Mouse (Mus musculus): ENCODE measurements around the gene Ttc7b.

The Ttc7b gene

GRCm38 (mm10) chr12:100419946-100420874 lies 100.4 kb downstream of the Ttc7b start:
- no peak for DNase-seq (ENCODE audit: extremely low read depth, low read depth)

DNA sequence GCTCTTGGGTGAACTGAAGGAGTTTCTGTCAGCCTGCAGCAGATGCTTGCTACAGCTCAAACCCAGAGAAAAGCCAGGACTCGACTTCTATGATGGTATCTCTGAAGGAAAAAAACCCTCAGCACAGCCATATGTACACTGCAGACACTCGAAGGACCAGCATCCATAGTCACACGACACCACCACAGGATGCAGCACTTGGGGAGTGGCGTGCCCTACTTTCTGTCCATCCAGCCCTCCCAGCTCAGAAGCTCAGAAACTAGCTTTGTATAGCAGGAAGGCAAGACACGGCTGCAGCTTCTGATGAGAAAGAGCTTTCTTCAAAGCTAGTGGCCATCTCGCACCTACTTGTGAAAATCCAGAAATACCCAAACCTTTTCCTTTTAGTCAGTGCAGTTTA lies 104.8 kb downstream of the Ttc7b start:
- no peak for DNase-seq (ENCODE audit: extremely low read depth, low read depth)

- DNase-seq (ENCODE audit: extremely low read depth, low read depth) = no peak
Measured at GRCm38 (mm10) chr12:100414717-100415398, 105.8 kb downstream of the Ttc7b start.

DNA sequence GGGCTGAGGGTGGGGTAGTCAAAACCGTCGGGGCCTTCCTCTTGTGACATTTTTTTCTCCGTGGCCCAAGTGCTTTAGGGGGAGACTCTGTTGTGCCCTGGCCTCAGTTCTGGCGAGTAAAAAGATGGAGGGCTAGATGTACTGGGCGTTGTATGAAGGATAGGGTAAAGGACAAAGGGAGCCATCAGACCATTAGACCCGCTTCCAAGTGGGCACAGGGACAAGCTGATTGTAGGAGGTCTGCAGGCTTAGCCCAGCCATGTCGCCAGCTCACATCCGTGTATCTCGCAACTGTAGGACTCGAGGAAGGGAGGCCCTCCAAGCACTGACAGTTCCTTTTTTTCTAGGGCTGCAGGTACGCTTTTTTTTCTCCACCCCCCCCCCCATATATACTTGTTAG lies 111.9 kb downstream of the Ttc7b start:
- DNase-seq (ENCODE audit: extremely low read depth, low read depth) = no peak

DNA sequence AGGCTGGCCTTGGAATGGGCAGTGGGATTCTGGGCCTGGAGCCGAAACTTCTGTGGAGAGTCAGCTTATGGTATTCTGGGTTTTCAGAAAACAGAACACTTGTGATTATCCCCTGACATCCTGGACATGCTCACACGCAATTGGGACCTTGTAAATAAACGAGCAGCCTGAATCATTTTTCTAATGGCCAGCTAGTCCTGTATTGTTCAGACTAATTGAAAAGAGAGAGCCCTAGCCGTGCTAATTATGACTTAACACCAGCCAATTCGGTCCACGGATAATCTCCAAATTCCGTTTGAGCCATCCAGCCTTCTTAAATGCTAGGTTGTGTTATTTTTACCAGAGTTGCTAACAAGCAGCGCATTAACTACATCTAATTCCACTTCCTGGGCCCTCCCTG lies 112.5 kb downstream of the Ttc7b start:
- no peak for DNase-seq (ENCODE audit: extremely low read depth, low read depth)

- DNase-seq (ENCODE audit: extremely low read depth, low read depth) = no peak
Measured at GRCm38 (mm10) chr12:100407371-100407770, 113.3 kb downstream of the Ttc7b start.

- no peak for DNase-seq (ENCODE audit: extremely low read depth, low read depth)
Measured at GRCm38 (mm10) chr12:100406094-100406493, 114.5 kb downstream of the Ttc7b start.

DNA sequence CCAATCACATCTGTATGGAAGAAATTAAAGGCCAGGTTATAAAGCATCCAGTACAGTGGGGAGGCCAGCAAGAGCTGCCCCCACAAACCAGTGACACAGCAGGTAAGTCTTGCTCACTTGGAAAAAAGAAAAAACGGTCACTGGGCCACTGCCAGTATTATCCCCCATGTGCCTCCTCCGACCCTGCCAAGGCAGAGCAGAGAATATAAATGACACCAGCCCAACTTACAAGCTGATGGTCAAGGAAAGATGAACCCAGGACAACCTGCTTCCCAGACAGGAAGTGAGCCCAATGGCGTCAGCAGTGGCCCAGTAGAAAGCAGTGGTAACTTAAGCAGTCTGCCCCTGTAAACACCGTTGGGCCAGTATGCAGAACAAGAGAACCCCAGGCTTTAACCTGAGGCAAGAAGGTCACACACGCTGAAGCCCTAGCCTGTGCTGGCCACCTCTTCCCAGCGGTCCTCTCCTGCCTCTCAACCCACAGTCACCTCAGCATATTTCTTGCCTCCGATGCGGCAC lies 115.1 kb downstream of the Ttc7b start:
- DNase-seq (ENCODE audit: extremely low read depth, low read depth) = no peak

DNA sequence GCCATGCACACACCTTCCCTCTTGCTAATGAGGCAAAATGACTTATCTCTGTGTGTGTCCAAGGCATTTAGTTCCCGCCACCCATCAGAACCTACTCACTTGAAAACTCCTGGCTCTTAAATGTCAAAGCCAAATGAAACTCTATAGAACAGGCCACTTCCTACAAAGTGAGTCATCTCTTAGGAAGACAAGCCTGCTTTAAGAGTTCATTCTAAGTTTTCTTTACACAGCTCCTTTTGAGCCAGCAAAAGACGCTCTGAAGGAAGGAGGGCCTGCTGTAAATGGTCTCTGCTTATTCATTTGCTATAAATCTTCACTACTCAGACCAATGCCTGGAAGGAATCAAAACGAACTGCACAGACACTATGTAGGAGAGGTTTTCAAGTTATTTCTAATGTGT lies 116.2 kb downstream of the Ttc7b start:
- no peak for DNase-seq (ENCODE audit: extremely low read depth, low read depth)

- no peak for DNase-seq (ENCODE audit: extremely low read depth, low read depth)
Measured at GRCm38 (mm10) chr12:100403005-100403324, 117.7 kb downstream of the Ttc7b start.

GRCm38 (mm10) chr12:100402296-100403004 lies 118.2 kb downstream of the Ttc7b start:
- DNase-seq (ENCODE audit: extremely low read depth, low read depth) = no peak

- no peak for DNase-seq (ENCODE audit: extremely low read depth, low read depth)
Measured at GRCm38 (mm10) chr12:100400119-100400518, 120.5 kb downstream of the Ttc7b start.

DNA sequence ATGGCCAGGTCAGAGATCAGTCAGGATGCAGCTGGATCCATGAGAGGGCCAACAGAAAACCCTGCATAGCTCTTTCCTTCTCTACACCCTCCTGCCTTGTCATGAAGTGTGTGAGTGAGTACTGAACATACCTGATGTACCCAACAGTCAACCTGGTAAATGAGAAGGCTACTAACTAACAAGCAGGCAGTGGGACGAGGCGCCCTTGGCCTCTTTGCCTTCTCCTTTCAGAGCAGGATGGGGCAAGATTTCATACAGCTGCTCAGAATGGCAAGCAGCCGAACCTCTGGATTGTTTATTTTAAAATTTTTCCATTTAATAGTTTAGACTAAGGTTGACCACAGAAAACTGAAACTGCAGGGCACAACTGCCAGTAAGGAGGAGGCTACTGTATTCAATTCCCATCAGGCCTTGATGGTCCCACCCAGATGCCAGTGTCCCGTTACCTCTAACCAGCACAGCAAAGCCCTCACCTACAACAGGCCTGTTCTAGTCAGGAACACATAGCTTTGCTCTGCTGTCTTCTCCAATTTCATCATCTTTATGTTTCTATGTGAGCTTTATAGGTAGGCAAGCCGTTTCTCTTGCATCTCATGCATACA lies 121.4 kb downstream of the Ttc7b start:
- no peak for DNase-seq (ENCODE audit: extremely low read depth, low read depth)

GRCm38 (mm10) chr12:100398268-100398943 lies 122.2 kb downstream of the Ttc7b start:
- no peak for DNase-seq (ENCODE audit: extremely low read depth, low read depth)

DNA sequence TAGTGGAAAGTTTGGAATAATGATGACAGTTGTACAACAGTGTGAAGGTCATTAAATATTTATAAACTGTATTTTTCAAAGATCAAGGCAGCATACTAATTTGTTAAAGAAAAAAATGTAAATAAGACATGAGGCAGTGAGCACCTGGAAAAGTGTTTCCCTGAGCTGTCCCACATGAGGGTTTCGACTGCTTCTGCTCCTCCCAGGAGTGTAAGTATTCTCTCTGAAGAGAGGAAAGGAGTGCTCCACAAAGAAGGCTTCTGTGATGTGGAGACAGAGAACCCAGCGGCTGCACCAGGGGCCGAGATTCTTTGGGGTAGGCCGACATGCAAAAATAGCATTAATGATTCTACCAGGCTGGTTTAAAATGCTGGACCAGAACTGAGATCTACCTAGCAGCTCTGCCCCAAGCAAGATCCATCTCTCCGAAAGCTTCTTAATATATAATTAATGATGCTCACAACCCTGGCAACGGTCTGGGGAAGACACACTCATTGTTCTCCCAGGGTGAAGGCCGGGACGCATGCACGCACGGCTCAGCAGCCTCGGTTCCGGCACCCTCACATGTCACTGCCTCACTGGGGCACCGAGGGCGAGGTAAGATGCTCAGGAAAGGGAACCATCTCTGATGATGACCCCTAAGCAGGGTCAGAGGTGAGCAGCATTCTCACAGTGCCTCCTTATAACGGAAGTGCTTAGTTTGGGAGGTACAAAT lies 123.0 kb downstream of the Ttc7b start:
- no peak for DNase-seq (ENCODE audit: extremely low read depth, low read depth)

DNA sequence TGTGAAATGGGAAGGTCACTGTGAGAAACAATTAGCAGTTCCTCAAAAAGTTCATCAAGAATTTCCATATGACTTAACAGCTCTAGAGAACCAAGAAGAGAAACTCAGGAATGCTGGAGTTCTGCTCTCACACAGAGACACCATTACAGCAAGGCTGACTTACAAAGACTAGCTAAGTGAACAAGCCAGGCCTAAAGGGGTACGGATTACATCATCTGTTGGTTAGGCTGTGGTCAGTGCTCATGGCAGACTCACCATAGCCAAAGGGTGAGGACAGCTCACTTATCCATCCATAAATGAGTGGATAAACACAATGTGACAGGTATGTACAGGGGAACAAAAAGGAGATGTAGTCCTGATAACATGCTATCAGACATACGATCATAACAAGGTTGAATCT lies 123.8 kb downstream of the Ttc7b start:
- no peak for DNase-seq (ENCODE audit: extremely low read depth, low read depth)

GRCm38 (mm10) chr12:100393532-100393931 lies 127.1 kb downstream of the Ttc7b start:
- DNase-seq (ENCODE audit: extremely low read depth, low read depth) = no peak

- no peak for DNase-seq (ENCODE audit: extremely low read depth, low read depth)
Measured at GRCm38 (mm10) chr12:100393109-100393508, 127.5 kb downstream of the Ttc7b start.

DNA sequence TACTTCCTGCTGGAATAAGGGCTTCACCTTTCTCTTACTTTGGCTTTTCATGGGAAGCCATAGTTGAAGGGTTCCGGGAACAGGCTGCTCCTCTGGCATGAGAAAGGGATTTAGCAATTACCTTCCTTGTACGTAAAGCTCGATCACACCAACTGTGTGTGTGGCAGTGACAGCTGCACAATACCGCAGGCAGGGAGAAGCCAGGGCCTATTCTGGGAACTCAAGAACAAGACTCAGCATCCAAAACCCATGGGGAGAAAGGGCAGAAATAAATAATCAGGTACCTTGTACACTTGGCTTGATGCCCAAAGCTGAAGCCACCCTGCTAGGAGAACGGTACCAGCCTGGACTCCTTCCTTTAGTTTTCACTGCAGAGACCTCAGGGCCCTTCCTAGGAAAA lies 128.2 kb downstream of the Ttc7b start:
- no peak for DNase-seq (ENCODE audit: extremely low read depth, low read depth)

DNA sequence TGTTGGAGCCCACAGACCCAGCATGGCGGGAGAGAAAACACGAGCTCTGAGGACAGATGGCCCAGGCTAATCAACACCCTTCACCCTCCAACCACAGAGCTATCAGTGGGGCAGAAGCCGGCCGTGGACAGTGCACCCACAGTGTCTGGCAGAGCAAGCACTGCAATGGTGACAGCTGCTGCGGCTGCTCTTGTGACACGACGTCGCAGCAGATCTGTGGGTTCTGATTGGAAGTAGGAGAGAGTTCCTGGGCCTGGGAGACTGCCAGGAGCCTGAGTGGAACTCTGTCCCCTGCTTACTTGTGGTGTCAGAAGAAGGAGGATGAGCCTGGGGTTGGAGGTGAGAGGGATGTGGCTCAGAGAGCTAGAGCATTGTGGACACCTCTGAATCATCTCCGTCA lies 128.7 kb downstream of the Ttc7b start:
- DNase-seq (ENCODE audit: extremely low read depth, low read depth) = no peak

Measured in MEL-GATA-1-ER (cell line).